Mouse (Mus musculus): ENCODE data around the gene Rsrp1. TPM values are rescaled to one million over a fixed set of nuclear protein-coding genes. Genes with fewer than 3 reads are reported as not detected.
"Not testable (repeated sequence)": the region's sequence is repeated elsewhere in the genome, so short reads cannot be mapped to it uniquely, and the experiment has no call there.

Rsrp1 gene
- polyA plus RNA-seq, 1 experiment from 2014 or later = 363 TPM

- Histone ChIP-seq H3K27ac (ENCODE audit: low read depth, low read length) (no peak overlapping the region), H3K9me3 (replicated peaks; ENCODE audit: control insufficient read depth, low read length) (no peaks in the 10 kb centered on the region), H3K27me3 (replicated peaks; ENCODE audit: control insufficient read depth, insufficient read depth, low read length) (no peaks in the 10 kb centered on the region), H3K4me2 (ENCODE audit: low read length) (no peak overlapping the region), H3K4me3 (ENCODE audit: low read depth, low read length) (no peak overlapping the region), H3K36me3 (ENCODE audit: control insufficient read depth, insufficient read depth, low read length) (peaks cover 98% of the 10 kb centered on the region), H3K9ac (ENCODE audit: low read length) (no peak overlapping the region), H3K4me1 (ENCODE audit: control insufficient read depth, insufficient read depth, low read length) (no peaks in the 10 kb centered on the region)
- ATAC-seq (no peak), DNase-seq (ENCODE audit: low spot score) (no peak)
- 92% methylated on average over 8 of the region's 8 CpGs for WGBS
These were observed 22.3 kb upstream of the Rsrp1 start for GRCm38 (mm10) chr4:134901126-134901525.

- no peak for ATAC-seq
- Histone ChIP-seq H3K36me3 (ENCODE audit: control insufficient read depth, insufficient read depth, low read length) (peaks cover 98% of the 10 kb centered on the region), H3K9ac (ENCODE audit: low read length) (no peak overlapping the region), H3K27ac (ENCODE audit: low read depth, low read length) (no peak overlapping the region), H3K4me3 (ENCODE audit: low read depth, low read length) (no peak overlapping the region), H3K27me3 (replicated peaks; ENCODE audit: control insufficient read depth, insufficient read depth, low read length) (no peaks in the 10 kb centered on the region), H3K9me3 (replicated peaks; ENCODE audit: control insufficient read depth, low read length) (no peaks in the 10 kb centered on the region), H3K4me2 (ENCODE audit: low read length) (no peak overlapping the region), H3K4me1 (ENCODE audit: control insufficient read depth, insufficient read depth, low read length) (no peaks in the 10 kb centered on the region)
- 79% methylated on average over 7 of the region's 7 CpGs for WGBS
- no peak for DNase-seq (ENCODE audit: low spot score)
These were observed 20.3 kb upstream of the Rsrp1 start for GRCm38 (mm10) chr4:134903046-134903445.

- not testable (repeated sequence) for H3K4me3 ChIP-seq (ENCODE audit: low read depth, low read length); H3K27ac ChIP-seq (ENCODE audit: low read depth, low read length); DNase-seq (ENCODE audit: low spot score); H3K4me2 ChIP-seq (ENCODE audit: low read length); H3K9ac ChIP-seq (ENCODE audit: low read length); H3K9me3 ChIP-seq (replicated peaks; ENCODE audit: control insufficient read depth, low read length); H3K27me3 ChIP-seq (replicated peaks; ENCODE audit: control insufficient read depth, insufficient read depth, low read length); ATAC-seq
- H3K4me1 ChIP-seq (ENCODE audit: control insufficient read depth, insufficient read depth, low read length) = peaks cover 11% of the 10 kb centered on the region
- WGBS = 99% methylated on average over 6 of the region's 8 CpGs
- H3K36me3 ChIP-seq (ENCODE audit: control insufficient read depth, insufficient read depth, low read length) = peaks cover 44% of the 10 kb centered on the region
These were observed 12.0 kb upstream of the Rsrp1 start for GRCm38 (mm10) chr4:134911406-134911805.

GRCm38 (mm10) chr4:134913413-134913812, 10.0 kb upstream of the Rsrp1 start:
- Histone ChIP-seq H3K36me3 (ENCODE audit: control insufficient read depth, insufficient read depth, low read length) (peaks cover 24% of the 10 kb centered on the region), H3K9ac (ENCODE audit: low read length) (no peak overlapping the region; the same call in 1 of the 2 replicates)
- no peak; the same call in 1 of the 2 replicates for ATAC-seq

GRCm38 (mm10) chr4:134914122-134914863, 9.1 kb upstream of the Rsrp1 start:
- no peaks in the 10 kb centered on the region for H3K27me3 ChIP-seq (replicated peaks; ENCODE audit: control insufficient read depth, insufficient read depth, low read length)
- no peaks in the 10 kb centered on the region for H3K9me3 ChIP-seq (replicated peaks; ENCODE audit: control insufficient read depth, low read length)
- peaks cover 11% of the 10 kb centered on the region for H3K4me1 ChIP-seq (ENCODE audit: control insufficient read depth, insufficient read depth, low read length)
- peak overlapping the region; percentile 80 for H3K4me3 ChIP-seq (ENCODE audit: low read depth, low read length)
- peak overlapping the region; percentile 87 for H3K27ac ChIP-seq (ENCODE audit: low read depth, low read length)
- 1% methylated on average over 43 of the region's 43 CpGs for WGBS
- peaks cover 15% of the 10 kb centered on the region for H3K36me3 ChIP-seq (ENCODE audit: control insufficient read depth, insufficient read depth, low read length)
- peak; percentile 73 for ATAC-seq
- peak overlapping the region; percentile 85 for H3K9ac ChIP-seq (ENCODE audit: low read length)
- DNase-seq (ENCODE audit: low spot score) = no peak
- peak overlapping the region; percentile 62 for H3K4me2 ChIP-seq (ENCODE audit: low read length)

More at GRCm38 (mm10) chr4:134913413-134913812, 10.0 kb upstream of the Rsrp1 start:
- Histone ChIP-seq H3K4me2 (ENCODE audit: low read length) (peak overlapping the region; percentile 62), H3K4me3 (ENCODE audit: low read depth, low read length) (peak overlapping the region; percentile 80), H3K9me3 (replicated peaks; ENCODE audit: control insufficient read depth, low read length) (no peaks in the 10 kb centered on the region), H3K27me3 (replicated peaks; ENCODE audit: control insufficient read depth, insufficient read depth, low read length) (no peaks in the 10 kb centered on the region), H3K27ac (ENCODE audit: low read depth, low read length) (no peak overlapping the region), H3K4me1 (ENCODE audit: control insufficient read depth, insufficient read depth, low read length) (peaks cover 11% of the 10 kb centered on the region)
- peak; percentile 78 for DNase-seq (ENCODE audit: low spot score)
- WGBS = 35% methylated on average over 3 of the region's 3 CpGs

- peaks cover 11% of the 10 kb centered on the region for H3K4me1 ChIP-seq (ENCODE audit: control insufficient read depth, insufficient read depth, low read length)
These were observed 8.6 kb upstream of the Rsrp1 start, which contains the start of gene Tmem50a for GRCm38 (mm10) chr4:134914864-134915209. Tmem50a (minus strand) TSS chr4:134915024.

GRCm38 (mm10) chr4:134915223-134916050, 8.0 kb upstream of the Rsrp1 start:
- DNase-seq (ENCODE audit: low spot score) (no peak), ATAC-seq (peak; percentile 27)
- no peaks in the 10 kb centered on the region for H3K27me3 ChIP-seq (replicated peaks; ENCODE audit: control insufficient read depth, insufficient read depth, low read length)
- peak overlapping the region; percentile 80 for H3K4me3 ChIP-seq (ENCODE audit: low read depth, low read length)
- peak overlapping the region; percentile 85 for H3K9ac ChIP-seq (ENCODE audit: low read length)
- 56% methylated on average over 14 of the region's 14 CpGs for WGBS
- no peaks in the 10 kb centered on the region for H3K9me3 ChIP-seq (replicated peaks; ENCODE audit: control insufficient read depth, low read length)
- peaks cover 11% of the 10 kb centered on the region for H3K4me1 ChIP-seq (ENCODE audit: control insufficient read depth, insufficient read depth, low read length)
- H3K36me3 ChIP-seq (ENCODE audit: control insufficient read depth, insufficient read depth, low read length) = peaks cover 10% of the 10 kb centered on the region
- H3K4me2 ChIP-seq (ENCODE audit: low read length) = peak overlapping the region; percentile 62
- no peak overlapping the region for H3K27ac ChIP-seq (ENCODE audit: low read depth, low read length)

More at GRCm38 (mm10) chr4:134914864-134915209, 8.6 kb upstream of the Rsrp1 start, which contains the start of gene Tmem50a:
- H3K4me2 ChIP-seq (ENCODE audit: low read length) = peak within 1 kb of the TSS; percentile 62
- H3K27me3 ChIP-seq (replicated peaks; ENCODE audit: control insufficient read depth, insufficient read depth, low read length) = no peaks in the 10 kb centered on the region
- WGBS = under 1% methylated on average over 25 of the region's 25 CpGs
- H3K4me3 ChIP-seq (ENCODE audit: low read depth, low read length) = peak within 1 kb of the TSS; percentile 80
- H3K9me3 ChIP-seq (replicated peaks; ENCODE audit: control insufficient read depth, low read length) = no peaks in the 10 kb centered on the region
- peak within 1 kb of the TSS; percentile 85 for H3K9ac ChIP-seq (ENCODE audit: low read length)
- DNase-seq (ENCODE audit: low spot score) (peak; percentile 97), ATAC-seq (peak; percentile 96)
- H3K27ac ChIP-seq (ENCODE audit: low read depth, low read length) = peak within 1 kb of the TSS; percentile 87
- H3K36me3 ChIP-seq (ENCODE audit: control insufficient read depth, insufficient read depth, low read length) = peaks cover 11% of the 10 kb centered on the region

- no peaks in the 10 kb centered on the region for H3K27me3 ChIP-seq (replicated peaks; ENCODE audit: control insufficient read depth, insufficient read depth, low read length)
- WGBS = 75% methylated on average over 3 of the region's 3 CpGs
- DNase-seq (ENCODE audit: low spot score) = no peak
- no peak for ATAC-seq
- no peaks in the 10 kb centered on the region; the same call in 1 of the 2 replicates for H3K36me3 ChIP-seq (ENCODE audit: control insufficient read depth, insufficient read depth, low read length)
- H3K27ac ChIP-seq (ENCODE audit: low read depth, low read length) = no peak overlapping the region
- H3K4me1 ChIP-seq (ENCODE audit: control insufficient read depth, insufficient read depth, low read length) = peaks cover 11% of the 10 kb centered on the region
- H3K9ac ChIP-seq (ENCODE audit: low read length) = no peak overlapping the region
- no peaks in the 10 kb centered on the region for H3K9me3 ChIP-seq (replicated peaks; ENCODE audit: control insufficient read depth, low read length)
- no peak overlapping the region for H3K4me3 ChIP-seq (ENCODE audit: low read depth, low read length)
- H3K4me2 ChIP-seq (ENCODE audit: low read length) = no peak overlapping the region
These were observed 6.2 kb upstream of the Rsrp1 start for GRCm38 (mm10) chr4:134917194-134917593.
